Comparison of ENCODE assay signal across 8 mouse cellular contexts in genomic region chr16:33056786-33057185, GRCm38 (mm10). TPM values are rescaled to one million over a fixed set of nuclear protein-coding genes. Genes with fewer than 3 reads are reported as not detected.
DNase-seq lines count a peak whose midpoint lies in the region; ATAC-seq and TF ChIP-seq lines count a peak whose summit lies in the region.

No protein-coding gene starts in this region.

- H3K36me3 ChIP-seq in heart, embryonic 16.5 days (ENCODE audit: control insufficient read depth, insufficient read depth), result peaks cover 22% of the 10 kb centered on the region
- peaks cover 39% of the 10 kb centered on the region for H3K36me3 ChIP-seq in ES-Bruce4 (ENCODE audit: control insufficient read depth, insufficient read depth, low read length, poor library complexity, severe bottlenecking)
- peaks cover 35% of the 10 kb centered on the region for H3K36me3 ChIP-seq in embryonic facial prominence, embryonic 10.5 days (replicated peaks)
- peaks cover 19% of the 10 kb centered on the region for H3K36me3 ChIP-seq in intestine, embryonic 16.5 days (ENCODE audit: control insufficient read depth, insufficient read depth, low read length)
- peaks cover 7% of the 10 kb centered on the region for H3K36me3 ChIP-seq in midbrain, embryonic 16.5 days (ENCODE audit: control insufficient read depth, insufficient read depth, low read length)

- no peak for DNase-seq in heart, adult 8-10 months (ENCODE audit: low spot score)
- no peak for DNase-seq in embryonic facial prominence, embryonic 10.5 days (ENCODE audit: low spot score)
- no peak for DNase-seq in T-cell, adult 2 months (ENCODE audit: low spot score)
- DNase-seq in layer of hippocampus, postnatal 10 days (ENCODE audit: low spot score in 2 of 2), result no peak

- no peak for TF ChIP-seq CTCF in ES-Bruce4 (IDR thresholded peaks at IDR 0.05; ENCODE audit: low read depth, low read length)

- no peaks in the 10 kb centered on the region for H3K27me3 ChIP-seq in heart, embryonic 16.5 days (ENCODE audit: control insufficient read depth, insufficient read depth, low read length)
- H3K27me3 ChIP-seq in ES-Bruce4 (ENCODE audit: control insufficient read depth, insufficient read depth, low read length, poor library complexity, severe bottlenecking), result no peaks in the 10 kb centered on the region
- no peaks in the 10 kb centered on the region for H3K27me3 ChIP-seq in embryonic facial prominence, embryonic 10.5 days (replicated peaks; ENCODE audit: low read depth, poor library complexity, severe bottlenecking)
- no peaks in the 10 kb centered on the region for H3K27me3 ChIP-seq in intestine, embryonic 16.5 days (replicated peaks; ENCODE audit: control insufficient read depth, insufficient read depth, low read length)
- H3K27me3 ChIP-seq in midbrain, embryonic 16.5 days (ENCODE audit: control insufficient read depth, insufficient read depth, low read depth, low read length), result no peaks in the 10 kb centered on the region

- peak overlapping the region; percentile 66 for H3K4me2 ChIP-seq in heart, embryonic 16.5 days (ENCODE audit: low read depth, low read length)
- peak overlapping the region; percentile 68 for H3K4me2 ChIP-seq in intestine, embryonic 16.5 days (ENCODE audit: low read depth, low read length)
- peak overlapping the region; percentile 75 for H3K4me2 ChIP-seq in midbrain, embryonic 16.5 days (ENCODE audit: low read length)

- under 1% methylated on average over 24 of the region's 24 CpGs for WGBS in heart, embryonic 16.5 days
- 0% methylated on average over 24 of the region's 24 CpGs for WGBS in embryonic facial prominence, embryonic 10.5 days
- under 1% methylated on average over 24 of the region's 24 CpGs for WGBS in intestine, embryonic 16.5 days
- WGBS in midbrain, embryonic 16.5 days, result under 1% methylated on average over 24 of the region's 24 CpGs

- peaks cover 10% of the 10 kb centered on the region for H3K4me1 ChIP-seq in heart, embryonic 16.5 days (ENCODE audit: control insufficient read depth, insufficient read depth, low read length)
- no peaks in the 10 kb centered on the region for H3K4me1 ChIP-seq in ES-Bruce4 (ENCODE audit: control insufficient read depth, insufficient read depth, low read length)
- H3K4me1 ChIP-seq in embryonic facial prominence, embryonic 10.5 days, result peaks cover 26% of the 10 kb centered on the region
- H3K4me1 ChIP-seq in intestine, embryonic 16.5 days (ENCODE audit: control insufficient read depth, insufficient read depth, low read length), result peaks cover 22% of the 10 kb centered on the region
- peaks cover 17% of the 10 kb centered on the region for H3K4me1 ChIP-seq in midbrain, embryonic 16.5 days (ENCODE audit: control insufficient read depth, insufficient read depth, low read length)

- H3K27ac ChIP-seq in heart, embryonic 16.5 days (ENCODE audit: low read length), result peak overlapping the region; percentile 92
- H3K27ac ChIP-seq in ES-Bruce4 (ENCODE audit: insufficient read depth, low read length), result peak overlapping the region; percentile 32
- H3K27ac ChIP-seq in embryonic facial prominence, embryonic 10.5 days (replicated peaks), result peak overlapping the region; percentile 96
- peak overlapping the region; percentile 87 for H3K27ac ChIP-seq in intestine, embryonic 16.5 days (ENCODE audit: low read length)
- H3K27ac ChIP-seq in midbrain, embryonic 16.5 days (ENCODE audit: low read length), result peak overlapping the region; percentile 91

- no peak for TF ChIP-seq EP300 in ES-Bruce4 (IDR thresholded peaks at IDR 0.05; ENCODE audit: insufficient read depth, low read depth, low read length)

- H3K9me3 ChIP-seq in heart, embryonic 16.5 days (replicated peaks; ENCODE audit: control insufficient read depth, low read length), result no peaks in the 10 kb centered on the region
- H3K9me3 ChIP-seq in ES-Bruce4 (replicated peaks; ENCODE audit: control insufficient read depth, insufficient read depth, low read length, poor library complexity, severe bottlenecking), result no peaks in the 10 kb centered on the region
- no peaks in the 10 kb centered on the region for H3K9me3 ChIP-seq in embryonic facial prominence, embryonic 10.5 days
- H3K9me3 ChIP-seq in intestine, embryonic 16.5 days (ENCODE audit: control insufficient read depth, low read length), result no peaks in the 10 kb centered on the region
- H3K9me3 ChIP-seq in midbrain, embryonic 16.5 days (replicated peaks; ENCODE audit: control insufficient read depth, low read length, poor library complexity, severe bottlenecking), result no peaks in the 10 kb centered on the region

- ATAC-seq in heart, embryonic 16.5 days (replicated peaks; ENCODE audit: extremely low read depth, insufficient read depth, low FRiP score), result 0 out of 2 replicates have a peak, but pooled peaks have one; percentile 16
- peak; percentile 34 for ATAC-seq in intestine, embryonic 16.5 days
- ATAC-seq in midbrain, embryonic 16.5 days, result peak; percentile 52

- H3K4me3 ChIP-seq in heart, embryonic 16.5 days (ENCODE audit: low read length), result peak overlapping the region; percentile 86
- peak overlapping the region; percentile 100 for H3K4me3 ChIP-seq in ES-Bruce4 (ENCODE audit: low read depth, low read length)
- H3K4me3 ChIP-seq in embryonic facial prominence, embryonic 10.5 days, result peak overlapping the region; percentile 82
- peak overlapping the region; percentile 67 for H3K4me3 ChIP-seq in intestine, embryonic 16.5 days (ENCODE audit: low read length)
- peak overlapping the region; percentile 88 for H3K4me3 ChIP-seq in midbrain, embryonic 16.5 days (ENCODE audit: low read depth, low read length)

- TF ChIP-seq POLR2A in ES-Bruce4 (IDR thresholded peaks at IDR 0.05; ENCODE audit: insufficient read depth, low read length), result no peak

- peak overlapping the region; percentile 94 for H3K9ac ChIP-seq in heart, embryonic 16.5 days (ENCODE audit: low read length)
- peak overlapping the region; percentile 96 for H3K9ac ChIP-seq in ES-Bruce4 (ENCODE audit: low read depth, poor library complexity, severe bottlenecking)
- peak overlapping the region; percentile 90 for H3K9ac ChIP-seq in intestine, embryonic 16.5 days (ENCODE audit: low read depth, low read length)
- H3K9ac ChIP-seq in midbrain, embryonic 16.5 days (ENCODE audit: low read depth, low read length), result peak overlapping the region; percentile 95

RNA-seq across cellular contexts. Expression of gene Rpl35a, which starts 0.5 kb away (rescaled TPM):
- 500 and 510 TPM in 2 replicates for polyA plus RNA-seq in heart, embryonic 16.5 days (2015; fragmentation: Nextera tagmentation; extraction: Ambion mirVana)
- 100 to 1,000 TPM; 282 to 337 (median 300) TPM for total RNA-seq in heart, adult 8-10 months (2022)
- 1,375 and 1,499 TPM in 2 replicates for polyA plus RNA-seq in ES-Bruce4 (2011; ENCODE audit: insufficient read depth, insufficient read length, low read depth, missing spikeins)
- polyA plus RNA-seq in embryonic facial prominence, embryonic 10.5 days (2016; fragmentation: Nextera tagmentation; extraction: Ambion mirVana), result 1,025 and 1,052 TPM in 2 replicates
- polyA plus RNA-seq in intestine, embryonic 16.5 days (2015; fragmentation: Nextera tagmentation; extraction: Ambion mirVana), result 818 and 903 TPM in 2 replicates
- 387 and 410 TPM in 2 replicates for polyA plus RNA-seq in midbrain, embryonic 16.5 days (2015; fragmentation: Nextera tagmentation; extraction: Ambion mirVana)
- 100 to 1,000 TPM; 278 to 280 TPM for total RNA-seq in layer of hippocampus, postnatal 10 days (2021)

RNA-seq across cellular contexts. Expression of gene Iqcg, which starts 0.8 kb away (rescaled TPM):
- polyA plus RNA-seq in heart, embryonic 16.5 days (2015; fragmentation: Nextera tagmentation; extraction: Ambion mirVana), result 2.0 and 2.9 TPM in 2 replicates
- total RNA-seq in heart, adult 8-10 months (2022), result 1 to 10 TPM in 1 of 4 experiments, under 1 TPM in 3; 0.31 to 1.6 (median 0.45) TPM
- polyA plus RNA-seq in ES-Bruce4 (2011; ENCODE audit: insufficient read depth, insufficient read length, low read depth, missing spikeins), result 18.0 and 19.8 TPM in 2 replicates
- 2.1 and 3.6 TPM in 2 replicates for polyA plus RNA-seq in embryonic facial prominence, embryonic 10.5 days (2016; fragmentation: Nextera tagmentation; extraction: Ambion mirVana)
- polyA plus RNA-seq in intestine, embryonic 16.5 days (2015; fragmentation: Nextera tagmentation; extraction: Ambion mirVana), result 1.7 and 1.9 TPM in 2 replicates
- 7.6 and 7.8 TPM in 2 replicates for polyA plus RNA-seq in midbrain, embryonic 16.5 days (2015; fragmentation: Nextera tagmentation; extraction: Ambion mirVana)
- total RNA-seq in layer of hippocampus, postnatal 10 days (2021), result 1 to 10 TPM; 4.6 to 7.1 TPM

RNA-seq across cellular contexts. Expression of gene Lmln, which starts 5.5 kb away (rescaled TPM):
- 1.8 and 2.0 TPM in 2 replicates for polyA plus RNA-seq in heart, embryonic 16.5 days (2015; fragmentation: Nextera tagmentation; extraction: Ambion mirVana)
- 1 to 10 TPM; 1.5 to 5.4 (median 2.1) TPM for total RNA-seq in heart, adult 8-10 months (2022)
- polyA plus RNA-seq in ES-Bruce4 (2011; ENCODE audit: insufficient read depth, insufficient read length, low read depth, missing spikeins), result 3.2 and 5.4 TPM in 2 replicates
- 2.6 and 3.7 TPM in 2 replicates for polyA plus RNA-seq in embryonic facial prominence, embryonic 10.5 days (2016; fragmentation: Nextera tagmentation; extraction: Ambion mirVana)
- 1.7 and 1.8 TPM in 2 replicates for polyA plus RNA-seq in intestine, embryonic 16.5 days (2015; fragmentation: Nextera tagmentation; extraction: Ambion mirVana)
- 3.1 and 4.3 TPM in 2 replicates for polyA plus RNA-seq in midbrain, embryonic 16.5 days (2015; fragmentation: Nextera tagmentation; extraction: Ambion mirVana)
- 10 to 100 TPM; 16.0 to 18.4 TPM for total RNA-seq in layer of hippocampus, postnatal 10 days (2021)

Comparison
In these comparisons a context has a peak if more than half of its experiments do, and no peak if none do; other contexts are left out.
1. H3K27ac ChIP-seq: peak in every context shown above with its lines; median percentile 96 in embryonic facial prominence, embryonic 10.5 days; 92 in heart, embryonic 16.5 days; 91 in midbrain, embryonic 16.5 days; 87 in intestine, embryonic 16.5 days; 32 in ES-Bruce4.